Mouse (Mus musculus) forebrain, embryonic 16.5 days (tissue): ENCODE measurements around the gene Bnc1. TPM values are rescaled to one million over a fixed set of nuclear protein-coding genes. Genes with fewer than 3 reads are reported as not detected.

ENCODE experiments used
- ATAC-seq: fragments of 200-750 bp; cut with Nextera tagmentation; 2 replicates; pipeline ENCODE4 v1.8.0; 2017; ENCODE audit warnings: mild to moderate bottlenecking, moderate library complexity
- H3K27ac ChIP-seq: fragments of 300-500 bp; sonication (generic); 2 replicates; pipeline ENCODE4 v1.5.1; 2014; ENCODE audit warnings: low read length, control low read depth
- H3K27me3 ChIP-seq: fragments of 300-500 bp; sonication (generic); replicated peaks from 2 replicates; pipeline ENCODE4 v1.6.1; 2014; ENCODE audit warnings: low read length; ENCODE audit not compliant: control insufficient read depth, insufficient read depth
- H3K36me3 ChIP-seq: fragments of 300-500 bp; sonication (generic); 2 replicates; pipeline ENCODE4 v1.6.1; 2014; ENCODE audit not compliant: control insufficient read depth, insufficient read depth
- H3K4me1 ChIP-seq: fragments of 300-500 bp; sonication (generic); replicated peaks from 2 replicates; pipeline ENCODE4 v1.6.1; 2014; ENCODE audit warnings: low read length; ENCODE audit not compliant: control insufficient read depth, insufficient read depth
- H3K4me2 ChIP-seq: fragments of 300-500 bp; sonication (generic); 2 replicates; pipeline ENCODE4 v1.6.1; 2014; ENCODE audit warnings: mild to moderate bottlenecking, low read length, control low read depth
- H3K4me3 ChIP-seq: fragments of 300-500 bp; sonication (generic); replicated peaks from 2 replicates; pipeline ENCODE4 v1.5.1; 2014; ENCODE audit warnings: mild to moderate bottlenecking, low read length, control low read depth
- H3K9ac ChIP-seq: fragments of 300-500 bp; sonication (generic); replicated peaks from 2 replicates; pipeline ENCODE4 v1.6.1; 2014; ENCODE audit warnings: low read depth, low read length, control low read depth
- H3K9me3 ChIP-seq: fragments of 300-500 bp; sonication (generic); 2 replicates; pipeline ENCODE4 v1.6.1; 2016; ENCODE audit warnings: low read length; ENCODE audit not compliant: control insufficient read depth
- WGBS: fragments of 180-500 bp; shearing (Covaris S2); extraction: QIAGEN DNeasy Blood & Tissue Kit; methylation state at CpG from one replicate; pipeline ENCODE4 v1.1.7; 2014; 5-methylcytosine and 5-hydroxymethylcytosine counted together
- polyA plus RNA-seq: library from polyadenylated mRNA; unstranded; fragments of >200 nt; fragmentation: Nextera tagmentation; extraction: Ambion mirVana; gene quantifications from 2 replicates; pipeline ENCODE4 v1.2.1, GENCODE M21; 2015

Bnc1 gene
- polyA plus RNA-seq, 1 experiment from 2014 or later = 0.09 TPM

DNA sequence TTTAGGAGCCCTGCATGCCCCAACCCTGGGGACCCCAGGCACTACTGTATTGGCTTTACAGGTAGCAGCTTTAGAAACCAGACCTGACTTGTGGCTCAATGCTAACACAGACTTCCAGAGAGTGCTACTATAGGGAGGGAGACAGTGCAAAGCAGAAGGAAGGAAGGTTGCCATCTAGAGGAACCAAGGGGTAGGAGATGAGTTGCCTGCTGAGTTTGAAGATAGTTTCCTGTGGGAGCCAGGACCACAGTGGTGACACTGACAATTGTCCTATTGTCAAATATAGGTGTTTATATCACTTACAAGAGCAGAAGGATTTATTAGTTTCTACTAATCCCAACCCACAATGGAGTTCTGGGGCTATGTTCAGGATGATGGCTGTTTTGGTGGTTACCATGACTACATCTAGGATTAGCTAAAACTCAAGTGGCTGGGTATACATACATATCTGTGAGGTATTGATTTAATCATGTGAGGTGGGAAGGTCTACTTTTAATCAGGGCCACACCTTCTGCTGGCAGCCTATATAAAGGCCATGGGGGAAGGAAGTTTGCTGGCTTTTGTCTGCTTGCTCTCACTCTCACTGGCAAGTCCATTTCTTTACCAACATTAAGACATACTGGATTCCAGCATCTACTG, 37.8 kb downstream of the Bnc1 start:
- Histone ChIP-seq H3K36me3 (no peaks in the 10 kb centered on the region), H3K9me3 (no peaks in the 10 kb centered on the region), H3K4me3 (no peak overlapping the region), H3K9ac (no peak overlapping the region), H3K4me1 (no peaks in the 10 kb centered on the region), H3K27me3 (no peaks in the 10 kb centered on the region), H3K4me2 (no peak overlapping the region), H3K27ac (no peak overlapping the region)
- ATAC-seq = peak; percentile 72

DNA sequence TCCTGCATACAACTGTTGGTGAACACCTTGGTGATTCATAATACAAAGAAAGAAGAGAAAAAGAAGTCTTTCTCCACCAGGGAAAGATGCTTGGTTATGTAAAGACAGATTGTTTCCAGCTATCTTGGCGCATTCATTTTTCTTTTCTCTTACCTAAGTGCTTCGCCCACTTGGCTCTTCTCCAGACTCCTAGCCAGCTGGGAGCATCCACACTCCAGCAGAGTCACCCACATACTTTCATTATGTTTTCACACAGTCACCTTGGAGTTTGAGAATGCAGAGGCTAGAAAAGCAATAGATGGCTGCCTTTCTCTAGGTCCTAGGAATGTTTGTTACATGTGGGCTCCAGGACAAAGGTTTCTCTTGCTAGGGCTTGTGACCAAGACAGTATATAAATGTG, 41.6 kb downstream of the Bnc1 start:
- WGBS = 60% methylated on average over 2 of the region's 2 CpGs
- Histone ChIP-seq H3K27ac (no peak overlapping the region), H3K36me3 (no peaks in the 10 kb centered on the region), H3K27me3 (no peaks in the 10 kb centered on the region), H3K9ac (no peak overlapping the region), H3K9me3 (no peaks in the 10 kb centered on the region), H3K4me2 (no peak overlapping the region), H3K4me3 (no peak overlapping the region), H3K4me1 (no peaks in the 10 kb centered on the region)
- no peak for ATAC-seq

DNA sequence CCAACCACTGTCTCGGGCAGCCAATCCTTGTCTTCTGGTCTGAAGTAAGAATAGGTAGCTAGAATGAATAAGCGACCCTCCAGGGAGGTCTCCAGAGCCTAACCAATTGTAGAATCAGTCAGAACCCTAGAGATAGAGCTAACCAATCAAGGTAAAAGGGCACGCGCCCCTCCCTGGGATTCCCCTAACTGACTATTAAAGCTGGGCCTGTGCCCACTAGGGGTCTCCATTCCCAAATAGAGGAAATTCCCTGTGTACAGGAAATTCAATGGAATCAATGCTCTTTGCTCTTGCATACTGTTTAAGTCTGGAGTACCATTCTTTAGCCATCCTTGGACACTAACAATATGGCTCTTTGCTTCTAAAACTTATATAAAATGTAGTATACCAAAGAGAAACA, 46.7 kb downstream of the Bnc1 start:
- 15% methylated on average over 4 of the region's 4 CpGs for WGBS
- Histone ChIP-seq H3K36me3 (no peaks in the 10 kb centered on the region), H3K4me3 (no peak overlapping the region), H3K9ac (no peak overlapping the region), H3K9me3 (no peaks in the 10 kb centered on the region), H3K27me3 (no peaks in the 10 kb centered on the region), H3K4me2 (no peak overlapping the region), H3K4me1 (0 out of 2 replicates have a peak, but pooled peaks cover 2% of the 10 kb centered on the region), H3K27ac (no peak overlapping the region)
- no peak for ATAC-seq

DNA sequence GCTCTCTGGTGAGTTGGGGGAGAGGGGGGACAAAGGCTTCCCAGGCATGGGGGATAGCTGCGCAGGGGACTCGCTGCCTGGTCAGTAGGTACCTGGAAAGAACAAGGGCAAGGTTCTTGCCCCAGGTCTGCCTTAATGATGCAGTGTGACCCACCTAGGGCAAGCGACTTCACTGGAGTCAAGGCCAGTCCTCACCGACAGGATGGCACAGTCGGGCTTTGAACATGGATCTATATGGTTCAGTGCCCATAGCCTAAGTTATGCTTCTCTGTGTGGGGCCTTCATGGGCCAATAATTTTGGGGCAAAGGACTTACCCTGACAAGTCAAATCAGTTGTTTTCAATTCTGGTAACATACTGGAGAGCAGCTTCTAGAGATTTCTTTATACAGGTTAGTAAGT, 57.3 kb downstream of the Bnc1 start:
- Histone ChIP-seq H3K4me3 (peak overlapping the region; percentile 88), H3K36me3 (no peaks in the 10 kb centered on the region), H3K4me2 (peak overlapping the region; percentile 76), H3K4me1 (peaks cover 29% of the 10 kb centered on the region), H3K9ac (peak overlapping the region; percentile 97), H3K9me3 (no peaks in the 10 kb centered on the region), H3K27me3 (no peaks in the 10 kb centered on the region), H3K27ac (peak overlapping the region; percentile 97)
- peak; percentile 24; the same call in 1 of the 2 replicates for ATAC-seq
- WGBS = 2% methylated on average over 5 of the region's 5 CpGs

DNA sequence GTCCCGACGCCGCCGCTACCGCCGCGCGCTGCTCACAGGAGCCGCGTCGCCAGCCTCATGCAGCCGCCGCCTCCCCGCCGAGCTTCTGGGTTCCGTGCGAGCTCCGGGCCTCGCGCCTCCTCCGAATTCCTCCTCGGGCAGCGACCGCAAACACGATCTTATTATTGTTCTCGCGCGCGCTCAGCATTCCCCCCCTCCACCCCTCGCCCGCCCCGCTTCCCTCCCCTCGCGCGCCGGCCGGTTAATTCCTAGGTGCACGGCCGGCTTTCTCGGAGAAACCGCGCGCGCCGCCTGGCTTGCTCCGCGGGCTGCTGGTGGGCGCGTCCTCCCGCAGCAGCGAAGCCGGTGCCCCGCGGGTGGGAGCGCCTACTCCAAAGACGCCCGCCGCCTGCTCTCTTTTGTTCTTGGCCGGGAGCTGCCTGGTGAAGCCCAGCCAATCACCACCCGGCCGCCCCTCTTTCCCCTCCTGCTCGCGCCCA, 57.8 kb downstream of the Bnc1 start, which contains the start of gene Hdgfl3:
Gene Hdgfl3, minus strand, starts transcription at position 207 of the 479 bp plus-strand sequence.
- ATAC-seq = peak; percentile 90
- Histone ChIP-seq H3K4me1 (peaks cover 32% of the 10 kb centered on the region), H3K27ac (peak within 1 kb of the TSS; percentile 97), H3K36me3 (no peaks in the 10 kb centered on the region), H3K27me3 (no peaks in the 10 kb centered on the region), H3K9ac (peak within 1 kb of the TSS; percentile 97), H3K4me2 (peak within 1 kb of the TSS; percentile 76), H3K4me3 (peak within 1 kb of the TSS; percentile 88), H3K9me3 (no peaks in the 10 kb centered on the region)
- under 1% methylated on average over 56 of the region's 63 CpGs for WGBS

DNA sequence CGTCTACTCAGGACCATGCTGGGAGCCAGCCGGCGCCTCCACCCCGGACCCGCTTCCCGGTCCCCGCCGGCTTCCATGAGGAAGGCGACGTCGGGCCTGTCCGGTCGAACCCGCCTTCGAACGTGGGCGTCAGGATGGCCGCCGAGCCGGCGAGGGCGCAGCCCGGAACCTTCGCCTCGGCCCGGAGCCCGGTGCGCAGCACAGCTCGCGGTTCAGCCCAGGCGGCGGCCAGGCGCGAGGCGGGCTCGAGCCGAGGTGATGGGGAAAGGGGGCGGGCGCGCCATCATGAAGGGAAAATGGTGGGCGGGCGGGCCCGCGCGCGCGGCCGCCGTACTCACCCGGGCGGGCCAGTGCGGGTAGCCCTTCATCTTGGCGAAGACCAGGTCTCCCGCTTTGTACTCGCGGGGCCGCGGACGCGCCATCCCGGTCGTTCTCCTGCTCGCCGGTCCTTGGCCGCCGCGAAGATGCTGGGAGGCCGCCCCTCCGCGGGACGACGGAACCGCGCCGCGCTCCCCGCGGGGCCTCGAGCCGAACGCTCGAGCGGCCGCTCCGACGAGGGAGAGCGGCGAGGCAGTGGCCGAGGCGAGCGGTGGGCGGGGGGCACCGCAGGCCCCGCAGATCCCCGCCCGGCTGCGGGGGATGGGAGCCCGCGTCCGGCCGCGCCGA, 58.4 kb downstream of the Bnc1 start:
- under 1% methylated on average over 97 of the region's 103 CpGs for WGBS
- H3K27ac ChIP-seq = peak overlapping the region; percentile 97
- no peaks in the 10 kb centered on the region for H3K36me3 ChIP-seq
- H3K4me2 ChIP-seq = peak overlapping the region; percentile 76
- ATAC-seq = peak; percentile 75
- H3K4me3 ChIP-seq = peak overlapping the region; percentile 88
- H3K9ac ChIP-seq = peak overlapping the region; percentile 97
- H3K27me3 ChIP-seq = no peaks in the 10 kb centered on the region
- no peaks in the 10 kb centered on the region for H3K9me3 ChIP-seq
- H3K4me1 ChIP-seq = peaks cover 38% of the 10 kb centered on the region

DNA sequence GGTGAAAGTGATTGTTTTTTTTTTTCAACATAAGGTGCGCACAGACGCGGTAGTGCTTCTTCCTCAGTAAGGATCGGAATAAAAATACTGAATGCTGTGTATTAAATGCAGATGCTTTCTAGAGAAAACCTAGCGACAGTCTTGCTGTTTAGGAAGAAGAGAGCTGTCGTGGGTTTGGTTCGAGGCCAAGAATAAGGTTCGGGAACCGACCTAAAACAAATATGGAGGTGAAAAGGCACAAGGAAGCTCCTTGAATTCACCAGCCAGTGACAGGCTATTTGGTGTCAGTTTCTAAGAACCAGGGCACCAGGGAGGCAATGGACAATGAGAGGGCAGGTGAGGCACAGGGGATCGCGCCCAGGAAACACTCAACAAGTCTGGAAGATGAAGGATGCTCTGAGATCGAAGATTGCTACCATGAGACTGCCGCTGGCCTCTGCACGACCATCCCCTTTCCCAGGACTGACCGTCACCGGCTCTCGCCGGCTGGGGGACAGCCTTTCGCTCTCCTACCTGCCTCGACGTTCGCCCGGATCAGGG, 59.0 kb downstream of the Bnc1 start:
- H3K4me3 ChIP-seq = peak overlapping the region; percentile 88
- ATAC-seq = no peak
- no peaks in the 10 kb centered on the region for H3K27me3 ChIP-seq
- peaks cover 40% of the 10 kb centered on the region for H3K4me1 ChIP-seq
- 2% methylated on average over 23 of the region's 23 CpGs for WGBS
- peak overlapping the region; percentile 97 for H3K9ac ChIP-seq
- no peaks in the 10 kb centered on the region for H3K36me3 ChIP-seq
- peak overlapping the region; percentile 97 for H3K27ac ChIP-seq
- H3K9me3 ChIP-seq = no peaks in the 10 kb centered on the region
- H3K4me2 ChIP-seq = peak overlapping the region; percentile 76

DNA sequence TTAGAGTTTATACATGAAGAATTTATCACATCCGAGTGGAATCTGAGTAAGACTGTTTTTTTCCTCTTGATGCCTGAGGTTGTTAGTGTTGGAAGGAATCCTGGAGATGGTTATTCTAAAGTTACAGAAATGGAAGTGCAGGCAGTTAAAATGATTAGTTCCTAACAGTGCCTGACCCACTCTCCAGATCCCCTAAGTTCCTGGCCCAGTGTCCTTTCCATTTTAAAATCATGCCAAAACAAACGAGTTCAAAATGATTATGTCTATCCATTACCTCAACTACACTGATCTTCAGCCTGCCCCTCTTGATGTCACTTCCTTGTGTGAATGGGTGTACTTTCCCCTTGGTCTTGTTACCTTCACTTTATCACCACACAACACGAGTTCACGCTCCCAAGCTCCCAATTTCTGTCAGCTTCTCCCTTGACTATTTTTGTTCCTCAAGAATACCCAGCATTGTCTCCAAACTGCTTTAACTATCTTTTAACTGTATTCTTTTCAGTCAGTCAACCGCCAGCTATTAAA, 59.5 kb downstream of the Bnc1 start:
- Histone ChIP-seq H3K36me3 (no peaks in the 10 kb centered on the region), H3K9me3 (no peaks in the 10 kb centered on the region), H3K27me3 (no peaks in the 10 kb centered on the region), H3K4me3 (peak overlapping the region; percentile 88), H3K4me1 (peaks cover 40% of the 10 kb centered on the region), H3K9ac (peak overlapping the region; percentile 97; the same call in 1 of the 2 replicates), H3K4me2 (peak overlapping the region; percentile 76), H3K27ac (no peak overlapping the region)
- 15% methylated on average over 5 of the region's 5 CpGs for WGBS
- ATAC-seq = no peak

DNA sequence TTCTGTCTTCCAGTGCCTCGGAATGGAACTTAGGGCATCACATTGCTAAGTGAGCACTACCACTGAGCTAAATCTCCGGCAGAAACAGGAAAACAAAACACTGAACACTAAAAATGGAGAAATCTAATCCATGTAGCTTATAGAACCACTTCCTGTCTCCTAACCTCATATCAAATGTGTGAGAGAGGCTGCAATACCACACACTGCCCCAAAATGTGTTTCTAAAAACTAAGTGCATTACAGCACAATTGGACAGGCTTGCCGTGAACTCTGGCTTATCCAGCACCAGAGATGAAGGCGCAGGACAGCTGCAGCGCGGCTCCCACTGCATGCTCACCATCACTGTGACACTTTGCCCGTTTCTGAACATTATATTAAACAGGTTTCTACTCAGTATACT, 63.1 kb downstream of the Bnc1 start:
- peaks cover 31% of the 10 kb centered on the region for H3K4me1 ChIP-seq
- no peak for ATAC-seq
- no peak overlapping the region for H3K27ac ChIP-seq

More for the DNA sequence above, 63.1 kb downstream of the Bnc1 start:
- H3K9ac ChIP-seq = no peak overlapping the region
- H3K36me3 ChIP-seq = no peaks in the 10 kb centered on the region
- no peak overlapping the region for H3K4me3 ChIP-seq
- no peaks in the 10 kb centered on the region for H3K9me3 ChIP-seq
- H3K27me3 ChIP-seq = no peaks in the 10 kb centered on the region
- no peak overlapping the region for H3K4me2 ChIP-seq
- WGBS = 79% methylated on average over 7 of the region's 7 CpGs
